Mouse (Mus musculus) mammary gland, adult 2 months (tissue): Measurements from ENCODE around the gene Ptpn1. TPM values are rescaled to one million over a fixed set of nuclear protein-coding genes. Genes with fewer than 3 reads are reported as not detected.

Experiments
- polyA plus RNA-seq: library from polyadenylated mRNA; depleted of rRNA; stranded (reverse); fragments of >200 nt; gene quantifications from 2 replicates; pipeline ENCODE4 v1.2.3, GENCODE M21; 2012; ENCODE audit warnings: low replicate concordance; rRNA removed

Ptpn1 gene
- 56.3 and 103 TPM in 2 replicates for polyA plus RNA-seq

DNA sequence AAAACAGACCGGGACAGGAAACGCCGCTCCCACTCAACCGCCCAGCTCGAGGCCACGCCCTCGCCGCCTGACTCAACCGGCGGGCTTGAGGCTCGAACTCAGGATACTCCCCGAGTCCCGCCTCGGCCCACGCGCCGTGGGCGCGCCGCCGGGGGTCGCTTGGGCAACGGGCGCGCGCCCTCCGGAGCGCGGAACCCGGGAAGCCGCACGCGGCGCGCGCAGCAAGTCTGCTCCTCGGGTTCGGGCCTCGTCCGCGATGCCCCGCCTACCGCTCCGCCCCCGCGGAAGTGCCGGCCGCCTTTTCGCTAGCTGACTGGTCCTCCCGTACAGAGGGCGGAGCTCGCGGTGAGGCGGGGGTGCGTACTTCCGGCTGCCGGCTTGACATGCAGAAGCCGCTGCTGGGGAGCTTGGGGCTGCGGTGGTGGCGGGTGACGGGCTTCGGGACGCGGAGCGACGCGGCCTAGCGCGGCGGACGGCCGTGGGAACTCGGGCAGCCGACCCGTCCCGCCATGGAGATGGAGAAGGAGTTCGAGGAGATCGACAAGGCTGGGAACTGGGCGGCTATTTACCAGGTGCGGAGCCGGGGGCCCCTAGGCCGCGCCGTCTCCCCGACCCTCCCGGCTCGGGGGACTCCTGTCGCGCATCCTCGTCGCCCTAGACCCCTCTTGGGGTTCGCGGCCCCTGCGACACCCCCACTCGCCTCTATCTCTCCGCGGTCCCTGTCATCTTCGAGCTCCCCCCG, at the start of gene Ptpn1:
Gene Ptpn1, plus strand, starts transcription at position 73 of the 742 bp plus-strand sequence.

GRCm38 (mm10) chr2:168009936-168010668, 78.2 kb downstream of the Ptpn1 start, which contains the start of gene Ripor3:
Gene Ripor3 (minus strand): TSS chr2:168010618.

Other genes with a start within 250 kb of the Ptpn1 start
- 101 and 696 TPM in 2 replicates for gene Cebpb, start 243.1 kb upstream of the Ptpn1 start, polyA plus RNA-seq
- 126 and 190 TPM in 2 replicates for gene Tmem189, start 242.2 kb upstream of the Ptpn1 start, polyA plus RNA-seq
- 10.6 and 19.9 TPM in 2 replicates for gene Ripor3, start 78.6 kb downstream of the Ptpn1 start, polyA plus RNA-seq
- gene Pard6b, start 148.9 kb downstream of the Ptpn1 start, polyA plus RNA-seq: 2.1 and 3.8 TPM in 2 replicates